Mouse (Mus musculus): ENCODE measurements around the gene Kmt2e. TPM values are rescaled to one million over a fixed set of nuclear protein-coding genes. Genes with fewer than 3 reads are reported as not detected.
A peak's percentile ranks its signal among the peaks of the same experiment; 100 is the strongest.

The Kmt2e gene
- polyA plus RNA-seq, 1 experiment from 2014 or later = 63.4 TPM

DNA sequence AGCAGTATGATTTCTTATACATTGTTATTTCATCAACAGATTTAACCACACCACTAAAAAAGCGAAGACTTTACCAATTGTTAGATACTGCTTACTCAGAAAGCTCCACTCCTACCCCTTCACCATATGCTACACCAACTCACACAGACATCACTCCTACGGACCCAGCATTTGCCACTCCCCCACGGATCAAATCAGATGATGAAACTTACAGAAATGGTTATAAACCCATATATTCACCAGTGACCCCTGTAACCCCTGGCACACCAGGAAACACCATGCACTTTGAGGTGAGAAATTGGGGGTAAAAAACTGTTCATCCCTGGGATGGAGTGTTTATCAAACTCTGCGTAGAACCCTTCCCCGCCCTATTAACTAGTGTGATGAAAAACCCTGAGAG is 62.7 kb downstream of the Kmt2e start:
- 92% methylated on average over 5 of the region's 5 CpGs for WGBS

GRCm38 (mm10) chr5:23497920-23498319 is 63.7 kb downstream of the Kmt2e start:
- H3K9me3 ChIP-seq (ENCODE audit: control insufficient read depth, low read length) = no peaks in the 10 kb centered on the region
- no peak overlapping the region for H3K9ac ChIP-seq (ENCODE audit: low read length)
- 83% methylated on average over 10 of the region's 10 CpGs for WGBS
- H3K4me1 ChIP-seq (ENCODE audit: control insufficient read depth in 2 of 2, insufficient read depth in 2 of 2, low read length in 2 of 2) = no peaks in the 10 kb centered on the region; a peak in 1 of 4 replicates
- H3K27me3 ChIP-seq (ENCODE audit: control insufficient read depth, insufficient read depth, low read length) = no peaks in the 10 kb centered on the region
- H3K4me2 ChIP-seq (ENCODE audit: low read length) = no peak overlapping the region
- H3K4me3 ChIP-seq (ENCODE audit: control insufficient read depth in 1 of 2, insufficient read depth in 1 of 2, low read depth in 1 of 2, low read length in 2 of 2) = no peak overlapping the region
- peaks cover 92% of the 10 kb centered on the region for H3K36me3 ChIP-seq (ENCODE audit: control insufficient read depth, insufficient read depth, low read length)
- ATAC-seq (ENCODE audit: insufficient number of reproducible peaks, insufficient read depth, low FRiP score, low read depth) = no peak
- no peak overlapping the region for H3K27ac ChIP-seq (replicated peaks in 1 of 2; ENCODE audit: control insufficient read depth in 1 of 2, insufficient read depth in 1 of 2, low read depth in 2 of 2, low read length in 2 of 2)

More for the DNA sequence above, 62.7 kb downstream of the Kmt2e start:
- no peak overlapping the region for H3K9ac ChIP-seq (ENCODE audit: low read length)
- no peak overlapping the region for H3K27ac ChIP-seq (replicated peaks in 1 of 2; ENCODE audit: control insufficient read depth in 1 of 2, insufficient read depth in 1 of 2, low read depth in 2 of 2, low read length in 2 of 2)
- H3K27me3 ChIP-seq (ENCODE audit: control insufficient read depth, insufficient read depth, low read length) = no peaks in the 10 kb centered on the region
- no peaks in the 10 kb centered on the region; a peak in 1 of 4 replicates for H3K4me1 ChIP-seq (ENCODE audit: control insufficient read depth in 2 of 2, insufficient read depth in 2 of 2, low read length in 2 of 2)
- no peak for ATAC-seq (ENCODE audit: insufficient number of reproducible peaks, insufficient read depth, low FRiP score, low read depth)
- no peak overlapping the region for H3K4me2 ChIP-seq (ENCODE audit: low read length)
- no peak overlapping the region for H3K4me3 ChIP-seq (ENCODE audit: control insufficient read depth in 1 of 2, insufficient read depth in 1 of 2, low read depth in 1 of 2, low read length in 2 of 2)
- no peaks in the 10 kb centered on the region for H3K9me3 ChIP-seq (ENCODE audit: control insufficient read depth, low read length)
- peaks cover 93% of the 10 kb centered on the region for H3K36me3 ChIP-seq (ENCODE audit: control insufficient read depth, insufficient read depth, low read length)

- Histone ChIP-seq H3K4me2 (ENCODE audit: low read length) (no peak overlapping the region), H3K27me3 (ENCODE audit: control insufficient read depth, insufficient read depth, low read length) (no peaks in the 10 kb centered on the region), H3K4me1 (ENCODE audit: control insufficient read depth in 2 of 2, insufficient read depth in 2 of 2, low read length in 2 of 2) (no peaks in the 10 kb centered on the region; a peak in 1 of 4 replicates), H3K4me3 (ENCODE audit: control insufficient read depth in 1 of 2, insufficient read depth in 1 of 2, low read depth in 1 of 2, low read length in 2 of 2) (no peak overlapping the region), H3K27ac (replicated peaks in 1 of 2; ENCODE audit: control insufficient read depth in 1 of 2, insufficient read depth in 1 of 2, low read depth in 2 of 2, low read length in 2 of 2) (no peak overlapping the region), H3K9me3 (ENCODE audit: control insufficient read depth, low read length) (no peaks in the 10 kb centered on the region), H3K36me3 (ENCODE audit: control insufficient read depth, insufficient read depth, low read length) (peaks cover 93% of the 10 kb centered on the region), H3K9ac (ENCODE audit: low read length) (no peak overlapping the region)
- 91% methylated on average over 16 of the region's 16 CpGs for WGBS
- ATAC-seq (ENCODE audit: insufficient number of reproducible peaks, insufficient read depth, low FRiP score, low read depth) = no peak
Measured at GRCm38 (mm10) chr5:23499257-23499656, 65.0 kb downstream of the Kmt2e start.

GRCm38 (mm10) chr5:23500715-23501114 is 66.5 kb downstream of the Kmt2e start:
- no peak for ATAC-seq (ENCODE audit: insufficient number of reproducible peaks, insufficient read depth, low FRiP score, low read depth)
- 85% methylated on average over 6 of the region's 6 CpGs for WGBS
- H3K9me3 ChIP-seq (ENCODE audit: control insufficient read depth, low read length) = no peaks in the 10 kb centered on the region
- H3K4me3 ChIP-seq (ENCODE audit: control insufficient read depth in 1 of 2, insufficient read depth in 1 of 2, low read depth in 1 of 2, low read length in 2 of 2) = no peak overlapping the region
- no peak overlapping the region for H3K27ac ChIP-seq (replicated peaks in 1 of 2; ENCODE audit: control insufficient read depth in 1 of 2, insufficient read depth in 1 of 2, low read depth in 2 of 2, low read length in 2 of 2)
- H3K4me1 ChIP-seq (ENCODE audit: control insufficient read depth in 2 of 2, insufficient read depth in 2 of 2, low read length in 2 of 2) = no peaks in the 10 kb centered on the region; a peak in 1 of 4 replicates
- peaks cover 95% of the 10 kb centered on the region for H3K36me3 ChIP-seq (ENCODE audit: control insufficient read depth, insufficient read depth, low read length)
- H3K27me3 ChIP-seq (ENCODE audit: control insufficient read depth, insufficient read depth, low read length) = no peaks in the 10 kb centered on the region
- no peak overlapping the region for H3K9ac ChIP-seq (ENCODE audit: low read length)
- no peak overlapping the region for H3K4me2 ChIP-seq (ENCODE audit: low read length)

DNA sequence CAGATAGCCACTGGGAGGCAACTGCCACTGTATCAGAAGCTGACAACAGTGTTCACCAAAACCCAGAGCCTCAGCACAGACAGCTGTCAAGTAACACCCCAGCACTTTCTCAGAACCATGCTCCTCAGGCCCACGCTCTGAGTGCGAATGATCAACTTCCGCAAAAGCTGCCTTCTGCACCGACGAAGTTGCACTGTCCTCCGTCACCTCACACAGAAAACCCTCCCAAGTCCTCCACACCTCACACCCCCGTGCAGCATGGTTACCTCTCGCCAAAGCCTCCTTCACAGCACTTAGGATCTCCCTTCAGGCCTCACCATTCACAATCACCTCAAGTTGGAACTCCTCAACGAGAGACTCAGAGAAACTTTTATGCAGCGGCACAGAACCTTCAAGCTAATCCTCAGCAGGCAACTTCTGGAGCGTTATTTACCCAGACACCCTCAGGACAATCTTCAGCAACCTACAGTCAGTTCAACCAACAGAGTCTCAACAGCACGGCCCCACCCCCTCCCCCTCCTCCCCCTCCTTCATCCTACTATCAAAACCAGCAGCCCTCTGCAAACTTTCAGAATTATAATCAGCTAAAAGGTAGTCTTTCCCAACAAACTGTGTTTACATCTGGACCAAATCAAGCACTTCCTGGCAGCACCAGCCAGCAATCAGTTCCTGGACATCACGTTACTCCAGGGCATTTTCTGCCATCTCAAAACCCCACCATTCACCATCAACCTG is 67.5 kb downstream of the Kmt2e start:
- no peak overlapping the region for H3K4me2 ChIP-seq (ENCODE audit: low read length)
- no peak overlapping the region for H3K9ac ChIP-seq (ENCODE audit: low read length)
- 73% methylated on average over 13 of the region's 13 CpGs for WGBS
- H3K27ac ChIP-seq (replicated peaks in 1 of 2; ENCODE audit: control insufficient read depth in 1 of 2, insufficient read depth in 1 of 2, low read depth in 2 of 2, low read length in 2 of 2) = no peak overlapping the region
- peaks cover 94% of the 10 kb centered on the region for H3K36me3 ChIP-seq (ENCODE audit: control insufficient read depth, insufficient read depth, low read length)
- H3K4me3 ChIP-seq (ENCODE audit: control insufficient read depth in 1 of 2, insufficient read depth in 1 of 2, low read depth in 1 of 2, low read length in 2 of 2) = no peak overlapping the region
- ATAC-seq (ENCODE audit: insufficient number of reproducible peaks, insufficient read depth, low FRiP score, low read depth) = no peak
- H3K27me3 ChIP-seq (ENCODE audit: control insufficient read depth, insufficient read depth, low read length) = no peaks in the 10 kb centered on the region
- no peaks in the 10 kb centered on the region; a peak in 1 of 4 replicates for H3K4me1 ChIP-seq (ENCODE audit: control insufficient read depth in 2 of 2, insufficient read depth in 2 of 2, low read length in 2 of 2)
- no peaks in the 10 kb centered on the region for H3K9me3 ChIP-seq (ENCODE audit: control insufficient read depth, low read length)

GRCm38 (mm10) chr5:23502317-23502937 is 68.2 kb downstream of the Kmt2e start:
- Histone ChIP-seq H3K27me3 (ENCODE audit: control insufficient read depth, insufficient read depth, low read length) (no peaks in the 10 kb centered on the region), H3K4me2 (ENCODE audit: low read length) (no peak overlapping the region), H3K27ac (replicated peaks in 1 of 2; ENCODE audit: control insufficient read depth in 1 of 2, insufficient read depth in 1 of 2, low read depth in 2 of 2, low read length in 2 of 2) (no peak overlapping the region), H3K36me3 (ENCODE audit: control insufficient read depth, insufficient read depth, low read length) (peaks cover 93% of the 10 kb centered on the region), H3K9ac (ENCODE audit: low read length) (no peak overlapping the region), H3K4me1 (ENCODE audit: control insufficient read depth in 2 of 2, insufficient read depth in 2 of 2, low read length in 2 of 2) (no peaks in the 10 kb centered on the region; a peak in 1 of 4 replicates), H3K4me3 (ENCODE audit: control insufficient read depth in 1 of 2, insufficient read depth in 1 of 2, low read depth in 1 of 2, low read length in 2 of 2) (no peak overlapping the region), H3K9me3 (ENCODE audit: control insufficient read depth, low read length) (no peaks in the 10 kb centered on the region)
- peak; percentile 35; the same call in 1 of the 2 replicates for ATAC-seq (ENCODE audit: insufficient number of reproducible peaks, insufficient read depth, low FRiP score, low read depth)
- 79% methylated on average over 13 of the region's 13 CpGs for WGBS

DNA sequence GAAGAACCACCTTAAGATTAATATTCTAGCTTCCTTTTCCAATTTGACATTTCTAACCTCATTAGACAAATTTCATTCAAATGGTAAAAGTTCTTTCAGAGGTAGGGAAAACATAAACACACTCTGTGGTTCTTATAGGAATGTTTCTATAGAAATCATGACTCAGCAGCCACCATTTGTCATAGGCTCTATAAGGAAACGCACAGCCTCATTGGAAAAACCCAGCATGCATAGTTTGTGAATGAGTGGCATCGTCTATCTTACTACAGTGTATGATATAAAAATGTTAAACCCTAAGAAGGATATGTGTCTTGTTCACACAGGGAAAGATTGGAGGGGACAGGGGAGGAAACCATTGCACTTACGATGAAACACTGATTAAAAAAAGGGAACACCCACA is 71.3 kb downstream of the Kmt2e start:
- H3K4me1 ChIP-seq (ENCODE audit: control insufficient read depth in 2 of 2, insufficient read depth in 2 of 2, low read length in 2 of 2) = no peaks in the 10 kb centered on the region; a peak in 1 of 4 replicates
- ATAC-seq (ENCODE audit: insufficient number of reproducible peaks, insufficient read depth, low FRiP score, low read depth) = no peak
- H3K27ac ChIP-seq (replicated peaks in 1 of 2; ENCODE audit: control insufficient read depth in 1 of 2, insufficient read depth in 1 of 2, low read depth in 2 of 2, low read length in 2 of 2) = no peak overlapping the region
- H3K9ac ChIP-seq (ENCODE audit: low read length) = no peak overlapping the region
- no peak overlapping the region for H3K4me3 ChIP-seq (ENCODE audit: control insufficient read depth in 1 of 2, insufficient read depth in 1 of 2, low read depth in 1 of 2, low read length in 2 of 2)
- WGBS = 86% methylated on average over 3 of the region's 3 CpGs
- no peak overlapping the region for H3K4me2 ChIP-seq (ENCODE audit: low read length)
- no peaks in the 10 kb centered on the region for H3K9me3 ChIP-seq (ENCODE audit: control insufficient read depth, low read length)
- H3K27me3 ChIP-seq (ENCODE audit: control insufficient read depth, insufficient read depth, low read length) = no peaks in the 10 kb centered on the region
- peaks cover 86% of the 10 kb centered on the region for H3K36me3 ChIP-seq (ENCODE audit: control insufficient read depth, insufficient read depth, low read length)

All from heart, embryonic 14.5 days (tissue).